Comparison of ENCODE assay signal across 12 mouse cellular contexts in the genomic region with DNA sequence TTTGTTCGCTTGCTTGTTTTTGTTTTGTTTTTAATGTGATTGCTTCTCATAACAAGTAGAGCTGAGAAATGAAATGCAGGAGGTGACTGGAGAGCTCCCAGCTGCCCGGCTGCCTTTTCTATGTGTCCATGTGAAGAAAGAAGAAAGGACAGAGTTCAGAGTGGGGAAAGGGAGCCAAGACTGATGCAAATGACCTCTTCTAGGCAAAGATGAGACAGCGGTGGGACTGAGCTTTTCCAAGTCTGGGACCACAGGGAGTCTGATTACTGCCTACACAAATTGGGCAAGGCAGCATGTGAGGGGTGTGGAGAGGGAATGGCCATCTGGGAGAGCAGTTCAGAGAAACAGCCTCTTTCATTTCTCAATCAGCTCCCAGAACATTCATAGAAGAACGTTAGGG.
"Had no signal": no experiment of that assay in that cellular context is flagged by ENCODE, and none has a peak within 500 bp of the region (broad histone marks: within the 10 kb centered on the region; RNA-seq: fewer than 3 reads in every experiment).

No protein-coding gene starts in this region.

- ATAC-seq: intestine, embryonic 16.5 days; midbrain, embryonic 16.5 days had no signal

- H3K27me3 ChIP-seq: kidney, embryonic 15.5 days; limb, embryonic 13.5 days; midbrain, embryonic 12.5 days had no signal

- H3K4me2 ChIP-seq: kidney, embryonic 15.5 days; limb, embryonic 13.5 days; midbrain, embryonic 12.5 days had no signal

- DNase-seq: kidney, adult 2 months; kidney, postnatal 25 days; right cerebral cortex, postnatal 14 days; thymus, postnatal 14 days had no signal

- H3K4me3 ChIP-seq: kidney, embryonic 15.5 days; left cerebral cortex, adult 2 months; limb, embryonic 13.5 days; midbrain, embryonic 12.5 days had no signal

- H3K27ac ChIP-seq: kidney, embryonic 15.5 days; left cerebral cortex, adult 2 months; limb, embryonic 13.5 days; liver, embryonic 14.5 days; midbrain, embryonic 12.5 days; stomach, postnatal 0 days had no signal

- H3K9ac ChIP-seq: kidney, embryonic 15.5 days; limb, embryonic 13.5 days; liver, embryonic 14.5 days; midbrain, embryonic 12.5 days had no signal

- H3K9me3 ChIP-seq: kidney, embryonic 15.5 days; limb, embryonic 13.5 days; midbrain, embryonic 12.5 days had no signal

- H3K36me3 ChIP-seq: kidney, embryonic 15.5 days; limb, embryonic 13.5 days; midbrain, embryonic 12.5 days had no signal
